Mouse (Mus musculus) MN1 (cell line): ENCODE measurements at regions not wholly inside any gene's neighbourhood (a gene's known extent, or its start where the extent isn't known, plus 50 kb on each side); places are given as distances from the start of the nearest gene placed in this dataset.

ENCODE experiments used
- DNase-seq: peaks from one replicate; pipeline ENCODE4 v3.0.0-alpha.2; 2016; ENCODE audit warnings: low spot score

DNA sequence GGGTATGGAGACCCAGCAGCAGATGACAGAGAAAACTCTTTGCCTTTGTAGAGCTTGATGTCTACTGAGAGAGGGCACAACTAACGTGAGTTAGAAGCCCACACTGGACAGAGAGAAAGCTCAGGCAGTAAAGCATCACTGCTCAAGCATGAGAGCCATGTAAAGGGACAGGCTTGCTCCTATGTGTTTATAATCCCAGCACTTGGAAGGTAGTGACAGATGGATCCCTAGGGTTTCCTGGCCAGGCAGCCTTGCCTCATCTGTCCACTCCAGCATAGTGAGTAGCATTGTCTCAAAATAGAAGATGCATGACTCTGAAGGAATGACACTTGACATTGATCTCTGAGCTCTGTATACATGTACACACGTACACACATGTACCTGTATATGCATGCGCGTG lies 55.9 kb upstream of the Cnksr3 start:
- no peak for DNase-seq

GRCm38 (mm10) chr10:7267106-7267505 lies 55.1 kb upstream of the Cnksr3 start:
- no peak for DNase-seq

GRCm38 (mm10) chr10:7265412-7265811 lies 53.4 kb upstream of the Cnksr3 start:
- DNase-seq, result no peak

GRCm38 (mm10) chr10:7264721-7265120 lies 52.7 kb upstream of the Cnksr3 start:
- DNase-seq, result no peak
